Mouse (Mus musculus): ENCODE measurements around the gene Nipsnap3a. TPM values are rescaled to one million over a fixed set of nuclear protein-coding genes. Genes with fewer than 3 reads are reported as not detected.

The Nipsnap3a gene
- polyA plus RNA-seq, 1 experiment from 2014 or later: not detected

GRCm38 (mm10) chr4:53030326-53030948, 41.4 kb downstream of the Nipsnap3a start:
- Histone ChIP-seq H3K27ac (ENCODE audit: low read length) (no peak overlapping the region), H3K36me3 (ENCODE audit: control insufficient read depth, insufficient read depth) (peaks cover 5% of the 10 kb centered on the region; the same call in 1 of the 2 replicates), H3K9ac (ENCODE audit: low read depth, low read length) (no peak overlapping the region), H3K4me2 (ENCODE audit: low read depth, low read length) (no peak overlapping the region), H3K4me1 (ENCODE audit: control insufficient read depth, low read depth, low read length) (no peaks in the 10 kb centered on the region), H3K4me3 (ENCODE audit: low read depth, low read length) (no peak overlapping the region), H3K27me3 (ENCODE audit: control insufficient read depth, insufficient read depth, low read depth, low read length) (no peaks in the 10 kb centered on the region), H3K9me3 (replicated peaks; ENCODE audit: control insufficient read depth, low read length) (no peaks in the 10 kb centered on the region)
- 49% methylated on average over 8 of the region's 8 CpGs for WGBS (ENCODE audit: insufficient replicate concordance)
- ATAC-seq (ENCODE audit: low read depth): no peak

GRCm38 (mm10) chr4:53043819-53044218, 54.7 kb downstream of the Nipsnap3a start:
- Histone ChIP-seq H3K9ac (ENCODE audit: low read depth, low read length) (no peak overlapping the region), H3K9me3 (replicated peaks; ENCODE audit: control insufficient read depth, low read length) (no peaks in the 10 kb centered on the region), H3K4me2 (ENCODE audit: low read depth, low read length) (no peak overlapping the region), H3K27me3 (ENCODE audit: control insufficient read depth, insufficient read depth, low read depth, low read length) (no peaks in the 10 kb centered on the region), H3K4me3 (ENCODE audit: low read depth, low read length) (no peak overlapping the region), H3K27ac (ENCODE audit: low read length) (no peak overlapping the region), H3K36me3 (ENCODE audit: control insufficient read depth, insufficient read depth) (no peaks in the 10 kb centered on the region; the same call in none of the 2 replicates), H3K4me1 (ENCODE audit: control insufficient read depth, low read depth, low read length) (no peaks in the 10 kb centered on the region)
- ATAC-seq (ENCODE audit: low read depth): no peak
- WGBS (ENCODE audit: insufficient replicate concordance): 72% methylated on average over 8 of the region's 8 CpGs

- ATAC-seq (ENCODE audit: low read depth): no peak
- Histone ChIP-seq H3K4me3 (ENCODE audit: low read depth, low read length) (no peak overlapping the region), H3K27me3 (ENCODE audit: control insufficient read depth, insufficient read depth, low read depth, low read length) (no peaks in the 10 kb centered on the region), H3K4me2 (ENCODE audit: low read depth, low read length) (no peak overlapping the region), H3K9me3 (replicated peaks; ENCODE audit: control insufficient read depth, low read length) (no peaks in the 10 kb centered on the region), H3K27ac (ENCODE audit: low read length) (no peak overlapping the region), H3K4me1 (ENCODE audit: control insufficient read depth, low read depth, low read length) (no peaks in the 10 kb centered on the region), H3K36me3 (ENCODE audit: control insufficient read depth, insufficient read depth) (no peaks in the 10 kb centered on the region; the same call in none of the 2 replicates), H3K9ac (ENCODE audit: low read depth, low read length) (no peak overlapping the region)
- WGBS (ENCODE audit: insufficient replicate concordance): 67% methylated on average over 7 of the region's 7 CpGs
These were observed 56.7 kb downstream of the Nipsnap3a start for GRCm38 (mm10) chr4:53045807-53046206.

- Histone ChIP-seq H3K9me3 (replicated peaks; ENCODE audit: control insufficient read depth, low read length) (no peaks in the 10 kb centered on the region), H3K27me3 (ENCODE audit: control insufficient read depth, insufficient read depth, low read depth, low read length) (no peaks in the 10 kb centered on the region), H3K36me3 (ENCODE audit: control insufficient read depth, insufficient read depth) (no peaks in the 10 kb centered on the region; the same call in none of the 2 replicates), H3K4me3 (ENCODE audit: low read depth, low read length) (no peak overlapping the region), H3K4me1 (ENCODE audit: control insufficient read depth, low read depth, low read length) (no peaks in the 10 kb centered on the region), H3K4me2 (ENCODE audit: low read depth, low read length) (no peak overlapping the region), H3K27ac (ENCODE audit: low read length) (no peak overlapping the region), H3K9ac (ENCODE audit: low read depth, low read length) (no peak overlapping the region)
- 61% methylated on average over 9 of the region's 9 CpGs for WGBS (ENCODE audit: insufficient replicate concordance)
- no peak for ATAC-seq (ENCODE audit: low read depth)
These were observed 57.4 kb downstream of the Nipsnap3a start for GRCm38 (mm10) chr4:53046238-53047022.

Other genes starting within 250 kb of the Nipsnap3a start
- gene Olfr275, start 174.7 kb upstream of the Nipsnap3a start, polyA plus RNA-seq (2015; fragmentation: Nextera tagmentation; extraction: Ambion mirVana): not detected in 2 replicates
- not detected in 2 replicates for gene Olfr273, start 130.0 kb upstream of the Nipsnap3a start, polyA plus RNA-seq (2015; fragmentation: Nextera tagmentation; extraction: Ambion mirVana)
- not detected in 2 replicates for gene Olfr272, start 70.1 kb upstream of the Nipsnap3a start, polyA plus RNA-seq (2015; fragmentation: Nextera tagmentation; extraction: Ambion mirVana)
- not detected in 2 replicates for gene Olfr270, start 24.7 kb upstream of the Nipsnap3a start, polyA plus RNA-seq (2015; fragmentation: Nextera tagmentation; extraction: Ambion mirVana)
- gene Nipsnap3b, start 22.6 kb downstream of the Nipsnap3a start, polyA plus RNA-seq (2015; fragmentation: Nextera tagmentation; extraction: Ambion mirVana): 27.9 and 34.0 TPM in 2 replicates
- 17.0 and 19.0 TPM in 2 replicates for gene Abca1, start 170.6 kb downstream of the Nipsnap3a start, polyA plus RNA-seq (2015; fragmentation: Nextera tagmentation; extraction: Ambion mirVana)

All from liver, embryonic 16.5 days (tissue).